Mouse (Mus musculus) cortical plate, adult 2 months (tissue): ENCODE measurements around the gene Med19. TPM values are rescaled to one million over a fixed set of nuclear protein-coding genes. Genes with fewer than 3 reads are reported as not detected.
"Not testable (repeated sequence)": the region's sequence is repeated elsewhere in the genome, so short reads cannot be mapped to it uniquely, and the experiment has no call there.

Experiments
- H3K27ac ChIP-seq: fragments of 200-500 bp; 2 replicates; pipeline ENCODE4 v1.5.1; 2012; ENCODE audit warnings: low read length, control low read depth, inconsistent platforms; ENCODE audit not compliant: insufficient read depth
- H3K4me1 ChIP-seq: fragments of 200-500 bp; 2 replicates; pipeline ENCODE4 v1.6.1; 2011; ENCODE audit warnings: low read length; ENCODE audit not compliant: control insufficient read depth, insufficient read depth
- H3K4me3 ChIP-seq: fragments of 200-500 bp; 2 replicates; pipeline ENCODE4 v1.5.1; 2011; ENCODE audit warnings: mild to moderate bottlenecking, low read length, control low read depth; ENCODE audit not compliant: insufficient read depth
- CTCF ChIP-seq: fragments of 200-500 bp; IDR thresholded peaks from 2 replicates; pipeline ENCODE4 v1.5.1; 2011; ENCODE audit warnings: mild to moderate bottlenecking, control low read depth, low read length; ENCODE audit not compliant: insufficient read depth; ENCODE audit errors: extremely low read depth
- POLR2A ChIP-seq: fragments of 200-500 bp; IDR thresholded peaks from 2 replicates; pipeline ENCODE4 v1.6.1; 2011; ENCODE audit warnings: mild to moderate bottlenecking, low read length, control low read depth; ENCODE audit not compliant: insufficient read depth; ENCODE audit errors: extremely low read depth
- polyA plus RNA-seq: library from polyadenylated mRNA; depleted of rRNA; stranded (reverse); fragments of >200 nt; gene quantifications from 2 replicates; pipeline ENCODE4 v1.2.3, GENCODE M21; 2012

The Med19 gene
- polyA plus RNA-seq, 1 experiment, result 28.2 TPM

DNA sequence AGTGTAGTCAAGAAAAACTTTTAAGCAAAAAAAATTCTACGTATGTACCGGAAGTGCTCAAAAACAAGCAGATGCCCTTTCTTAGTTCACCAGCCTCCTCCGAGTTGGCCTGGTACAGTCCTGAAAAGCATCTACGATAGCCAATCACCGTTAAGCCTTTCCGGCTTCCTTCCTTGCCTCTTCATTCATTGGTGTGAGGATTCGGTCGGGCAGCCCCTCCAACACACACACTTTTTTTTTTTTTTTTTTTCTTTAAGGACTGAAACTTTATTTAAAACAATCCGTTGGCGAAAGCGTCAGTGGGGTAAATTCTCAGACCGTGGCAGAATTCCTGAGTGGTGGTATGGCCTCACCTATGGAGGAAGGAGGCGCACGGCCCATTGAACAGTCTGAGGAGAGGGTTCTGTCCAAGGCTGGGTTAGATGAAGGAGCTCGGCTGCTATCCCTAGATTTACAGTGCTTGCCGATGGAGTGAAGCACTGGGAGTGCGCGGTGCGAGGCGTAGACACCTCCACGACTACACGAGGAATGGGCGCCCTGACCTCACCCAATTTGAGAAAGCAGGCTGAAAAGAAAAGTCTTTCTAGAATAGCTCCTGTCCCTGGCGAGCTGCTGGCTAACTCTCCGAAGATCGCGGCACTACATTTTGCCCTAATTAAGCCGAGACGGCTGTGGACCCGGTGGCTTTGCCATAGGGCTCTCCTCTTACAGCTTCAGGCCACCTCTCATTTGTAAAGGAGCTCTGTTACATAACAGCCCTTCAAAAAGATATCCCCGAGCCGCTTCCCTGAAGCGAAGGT is 37.6 kb downstream of the Med19 start:
- H3K4me3 ChIP-seq, result peak overlapping the region; percentile 62
- peaks cover 2% of the 10 kb centered on the region; the same call in 1 of the 2 replicates for H3K4me1 ChIP-seq
- peak overlapping the region; percentile 82 for H3K27ac ChIP-seq
- peak; percentile 54 for TF ChIP-seq POLR2A
- TF ChIP-seq CTCF, result no peak

DNA sequence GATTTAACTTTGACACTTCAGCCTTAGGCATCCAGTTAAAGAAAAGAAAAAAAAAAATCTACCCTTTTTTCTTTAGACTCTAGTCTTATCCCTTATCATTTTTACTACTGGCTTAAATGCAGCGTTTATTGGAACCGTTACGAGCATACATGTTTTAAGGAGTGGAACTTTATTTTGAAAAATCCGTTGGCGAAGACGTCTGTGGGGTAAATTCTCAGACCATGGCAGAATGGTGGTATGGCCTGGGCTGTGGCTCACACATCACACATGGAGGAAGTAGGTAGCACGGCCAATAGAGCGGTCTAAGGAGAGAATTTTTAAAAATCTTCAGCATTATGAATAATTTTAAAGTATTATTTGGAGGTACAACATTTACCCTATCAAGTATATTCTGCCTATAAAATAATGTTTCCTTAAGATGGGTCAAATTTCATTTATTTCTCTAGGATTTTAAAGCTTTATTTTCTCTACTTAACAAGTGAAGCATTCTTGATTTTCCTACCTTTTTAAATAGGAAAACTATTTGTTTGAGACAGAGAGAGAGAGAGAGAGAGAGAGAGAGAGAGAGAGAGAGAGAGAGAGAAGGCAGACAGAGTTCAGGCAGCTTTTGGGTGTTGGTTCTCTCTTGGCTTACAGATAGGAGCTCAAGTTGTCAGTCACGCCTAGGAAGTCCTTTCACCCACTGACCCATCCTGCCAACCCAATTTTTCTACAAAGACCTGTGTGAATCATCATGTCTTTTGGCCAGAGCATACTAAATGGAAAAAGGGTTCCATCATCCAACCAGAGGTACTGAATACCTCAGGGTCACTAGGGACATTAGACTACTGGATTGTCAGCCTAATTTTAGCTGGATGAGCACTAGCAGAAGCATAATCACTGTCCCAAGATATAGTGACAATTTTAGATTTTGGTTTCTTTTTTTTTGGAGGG is 38.5 kb downstream of the Med19 start:
- TF ChIP-seq POLR2A (no peak), CTCF (no peak)
- Histone ChIP-seq H3K4me3 (peak overlapping the region; percentile 62), H3K4me1 (peaks cover 2% of the 10 kb centered on the region; the same call in 1 of the 2 replicates), H3K27ac (peak overlapping the region; percentile 82)

DNA sequence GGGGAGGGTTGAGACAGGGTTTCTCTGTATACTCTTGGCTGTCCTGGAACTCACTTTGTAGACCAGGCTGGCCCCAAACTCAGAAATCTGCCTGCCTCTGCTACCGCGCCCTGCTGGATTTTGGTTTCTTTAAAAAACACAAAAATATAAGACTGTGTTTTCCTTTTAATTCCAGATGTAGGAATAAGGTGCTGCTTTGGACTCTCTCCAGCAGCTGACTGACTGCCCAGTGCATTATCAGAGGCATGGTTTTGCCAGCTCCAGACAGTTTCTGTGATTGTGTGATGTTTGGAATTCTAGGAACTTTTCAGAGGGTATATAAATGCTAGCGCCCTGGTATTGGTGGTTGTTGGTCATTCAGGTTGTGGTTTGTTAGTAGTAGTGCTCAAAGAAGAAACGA is 39.2 kb downstream of the Med19 start:
- Histone ChIP-seq H3K27ac (no peak overlapping the region), H3K4me1 (peaks cover 2% of the 10 kb centered on the region; the same call in 1 of the 2 replicates), H3K4me3 (no peak overlapping the region)
- no peak for TF ChIP-seq POLR2A

DNA sequence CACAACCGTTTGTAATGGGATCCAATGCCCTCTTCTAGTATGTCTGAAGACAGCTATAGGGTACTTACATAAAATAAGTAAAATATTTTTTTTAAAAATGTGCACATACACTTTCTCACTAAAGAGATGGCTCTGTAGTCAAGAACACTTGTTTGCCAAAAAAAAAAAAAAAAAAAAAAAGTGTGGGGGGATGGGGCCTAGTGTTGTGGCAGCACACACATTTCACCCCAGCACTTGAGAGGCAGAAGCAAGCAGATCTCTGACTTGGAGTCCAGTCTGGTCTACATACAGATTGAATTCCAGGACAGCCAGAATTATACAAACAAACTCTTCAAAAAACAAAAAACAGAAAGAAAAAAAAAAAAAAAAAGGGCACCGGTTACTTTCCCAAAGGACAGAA is 42.5 kb downstream of the Med19 start:
- TF ChIP-seq POLR2A (no peak), CTCF (no peak)
- Histone ChIP-seq H3K27ac (no peak overlapping the region), H3K4me1 (no peaks in the 10 kb centered on the region; the same call in 1 of the 2 replicates), H3K4me3 (no peak overlapping the region)

DNA sequence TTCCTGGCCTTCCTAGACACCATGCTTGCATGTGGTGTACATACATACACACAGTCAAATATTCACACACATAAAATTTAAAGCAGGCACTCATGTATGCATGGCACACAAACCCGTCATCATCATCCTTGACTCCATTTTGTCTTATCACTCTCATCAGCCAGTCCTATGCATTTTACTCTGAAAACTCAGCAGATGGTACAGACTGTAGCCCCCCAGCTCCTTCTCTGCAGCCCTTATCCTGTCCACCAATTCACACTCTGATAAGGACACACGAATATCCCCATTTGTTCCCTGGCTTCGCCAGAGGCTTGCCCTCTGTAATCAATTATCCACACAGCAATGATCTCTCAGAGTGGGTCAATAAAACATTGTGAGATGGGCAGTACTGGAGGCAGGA is 43.0 kb downstream of the Med19 start:
- H3K27ac ChIP-seq, result no peak overlapping the region
- TF ChIP-seq CTCF (no peak), POLR2A (no peak)
- H3K4me1 ChIP-seq, result no peaks in the 10 kb centered on the region; the same call in 1 of the 2 replicates
- H3K4me3 ChIP-seq, result no peak overlapping the region

DNA sequence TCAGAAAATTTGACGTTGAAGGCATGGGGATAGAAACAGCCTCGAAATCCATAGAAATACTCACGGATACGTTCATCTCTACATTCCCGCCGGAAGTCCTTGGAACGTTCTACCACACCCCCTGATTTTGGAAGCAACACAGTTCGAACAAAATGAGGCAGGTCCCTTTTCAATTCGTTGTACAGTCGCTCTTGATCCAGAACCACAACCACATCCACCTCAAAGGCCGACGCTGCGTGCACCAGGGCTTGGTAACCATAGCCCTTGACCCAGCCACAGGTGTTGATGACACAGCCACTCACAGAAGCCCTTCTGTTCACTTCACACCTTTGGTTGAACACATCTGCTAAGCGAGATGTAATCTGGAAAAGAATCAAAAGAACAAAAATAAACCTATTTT is 45.7 kb downstream of the Med19 start:
- Histone ChIP-seq H3K4me3 (no peak overlapping the region), H3K4me1 (no peaks in the 10 kb centered on the region; the same call in 1 of the 2 replicates), H3K27ac (no peak overlapping the region)
- no peak for TF ChIP-seq CTCF
- TF ChIP-seq POLR2A, result no peak

DNA sequence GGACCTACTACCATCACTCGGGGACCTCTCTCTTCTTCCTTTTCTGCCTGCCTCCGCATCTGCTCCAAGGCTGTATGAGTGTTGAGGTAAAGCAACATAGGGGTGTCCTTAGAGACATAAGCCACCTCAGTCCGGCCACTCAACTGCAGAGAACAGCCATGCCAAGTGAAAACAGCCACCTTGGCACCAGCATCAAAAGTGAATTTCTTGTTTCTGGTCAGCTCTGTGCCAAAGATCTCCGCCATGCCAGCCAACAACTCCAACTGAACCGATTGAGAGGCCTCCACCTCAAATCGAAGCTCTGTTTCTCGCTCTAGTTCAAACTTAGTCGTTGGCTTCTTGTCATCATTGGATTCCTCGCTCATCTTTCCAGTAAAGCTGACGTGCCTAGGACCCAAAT is 47.6 kb downstream of the Med19 start:
- TF ChIP-seq POLR2A (no peak), CTCF (no peak)
- Histone ChIP-seq H3K27ac (no peak overlapping the region), H3K4me1 (no peaks in the 10 kb centered on the region; the same call in 1 of the 2 replicates), H3K4me3 (no peak overlapping the region)

DNA sequence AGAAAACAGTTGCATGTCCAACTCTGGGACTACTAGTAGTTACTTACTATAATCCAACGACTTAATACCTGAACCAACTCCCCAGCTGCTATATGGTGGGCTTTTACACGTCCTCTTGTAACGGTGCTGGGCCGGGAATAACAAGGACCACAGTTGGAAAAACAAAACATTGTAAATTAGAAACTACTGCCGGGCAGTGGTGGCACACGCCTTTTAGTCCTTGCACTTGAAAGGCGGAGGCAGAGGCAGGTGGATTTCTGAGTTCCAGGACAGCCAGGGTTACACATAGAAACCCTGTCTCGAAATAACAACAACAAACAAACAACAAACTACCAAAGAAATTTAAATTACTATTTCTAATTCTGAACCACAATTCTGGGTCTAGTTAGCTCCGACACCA is 48.5 kb downstream of the Med19 start:
- no peak for TF ChIP-seq POLR2A
- no peak for TF ChIP-seq CTCF
- H3K4me3 ChIP-seq, result peak overlapping the region; percentile 50
- no peaks in the 10 kb centered on the region; the same call in 1 of the 2 replicates for H3K4me1 ChIP-seq
- no peak overlapping the region for H3K27ac ChIP-seq

DNA sequence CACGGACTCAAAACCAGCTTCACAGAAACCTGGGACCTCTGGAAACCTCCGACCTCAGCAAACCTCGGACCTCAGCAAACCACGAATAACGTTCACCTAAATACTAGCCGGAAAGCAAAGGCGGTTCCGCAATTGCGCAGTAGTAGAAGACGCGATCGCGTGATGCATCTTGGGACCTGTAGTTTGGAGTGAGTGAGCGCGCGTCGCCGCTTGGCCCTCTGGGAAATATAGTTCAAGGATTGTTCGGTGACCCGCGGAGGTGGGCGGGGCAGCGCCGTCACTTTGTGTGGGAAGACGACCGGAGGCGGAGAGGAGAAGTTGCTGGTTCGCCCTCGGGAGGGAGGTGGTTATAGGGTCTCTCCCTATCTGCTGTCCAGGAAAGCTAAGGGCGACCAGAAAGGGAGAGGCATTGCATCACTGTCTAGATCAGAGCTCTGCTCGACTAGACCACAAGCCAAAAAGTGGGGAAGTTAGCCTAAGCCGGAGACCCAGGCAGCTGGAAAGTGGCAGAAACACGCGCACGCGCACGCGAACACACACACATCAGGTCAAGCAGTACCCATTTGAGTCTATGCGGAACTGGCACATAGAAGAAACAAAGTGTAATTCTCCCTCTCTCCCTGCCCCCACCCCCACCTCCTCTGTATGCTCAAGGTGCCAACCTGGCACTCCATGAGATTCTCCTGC is 49.1 kb downstream of the Med19 start, which contains the start of gene Clp1:
Clp1 (minus strand) TSS at position 179 of the 687 bp plus-strand sequence.
- no peaks in the 10 kb centered on the region; the same call in 1 of the 2 replicates for H3K4me1 ChIP-seq
- H3K27ac ChIP-seq, result peak within 1 kb of the TSS; percentile 46; the same call in 1 of the 2 replicates
- TF ChIP-seq POLR2A (peak; percentile 70), CTCF (no peak)
- peak within 1 kb of the TSS; percentile 50 for H3K4me3 ChIP-seq

DNA sequence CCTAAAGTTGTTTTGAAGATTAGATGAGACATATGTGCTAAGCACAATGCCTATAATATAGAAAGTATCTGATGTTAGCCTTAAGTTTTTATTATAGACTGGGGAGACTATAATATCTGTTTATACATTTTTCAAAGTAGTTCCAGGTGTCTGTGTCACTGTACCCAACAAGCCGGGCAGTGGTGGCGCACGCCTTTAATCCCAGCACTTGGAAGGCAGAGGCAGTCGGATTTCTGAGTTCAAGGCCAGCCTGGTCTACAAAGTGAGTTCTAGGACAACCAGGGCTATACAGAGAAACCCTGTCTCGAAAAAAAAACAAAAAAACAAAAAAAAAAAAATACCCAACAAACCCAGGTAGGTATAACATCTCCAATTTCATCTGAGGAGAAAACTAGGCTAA is 50.0 kb downstream of the Med19 start:
- H3K4me3 ChIP-seq, H3K4me1 ChIP-seq, H3K27ac ChIP-seq: not testable (repeated sequence)
